Mouse (Mus musculus) kidney, postnatal 4 days (tissue): ENCODE data around the gene Gm12355.
"Not testable (repeated sequence)": the region's sequence is repeated elsewhere in the genome, so short reads cannot be mapped to it uniquely, and the experiment has no call there.

Experiments used
- DNase-seq, 2 experiments: peaks; one replicate each; pipeline ENCODE4 v3.0.0; 2021; ENCODE audit warnings: mixed read lengths in 2 of 2

The Gm12355 gene

GRCm38 (mm10) chr11:98625611-98626410 is at the start of gene Gm12355, which contains the start of gene Gsdma3:
Gene Gm12355, minus strand, starts transcription at chr11:98625661.
Gene Gsdma3, plus strand, starts transcription at chr11:98626360.
- DNase-seq = no peak

DNA sequence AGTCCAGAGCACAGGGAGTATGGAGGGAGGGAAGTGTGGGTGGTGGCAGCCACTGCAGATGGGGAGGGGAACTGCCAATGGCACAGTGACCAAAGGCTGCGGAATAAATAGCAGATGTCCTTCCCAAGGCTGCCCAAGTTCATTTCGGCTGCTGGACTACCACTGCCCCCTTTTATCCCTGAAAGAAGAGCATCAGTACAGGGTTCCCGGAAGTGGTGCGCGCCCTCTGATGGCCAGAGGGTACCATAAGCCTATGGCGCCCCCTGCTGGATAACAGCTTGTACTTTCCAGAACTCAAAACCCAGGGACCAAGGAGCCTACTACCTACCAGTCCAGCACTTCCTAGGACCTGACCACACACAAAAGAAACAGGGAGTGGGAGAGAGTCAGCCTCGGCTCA is 47.7 kb upstream of the Gm12355 start:
- DNase-seq = peak; percentile 74 to 82

DNA sequence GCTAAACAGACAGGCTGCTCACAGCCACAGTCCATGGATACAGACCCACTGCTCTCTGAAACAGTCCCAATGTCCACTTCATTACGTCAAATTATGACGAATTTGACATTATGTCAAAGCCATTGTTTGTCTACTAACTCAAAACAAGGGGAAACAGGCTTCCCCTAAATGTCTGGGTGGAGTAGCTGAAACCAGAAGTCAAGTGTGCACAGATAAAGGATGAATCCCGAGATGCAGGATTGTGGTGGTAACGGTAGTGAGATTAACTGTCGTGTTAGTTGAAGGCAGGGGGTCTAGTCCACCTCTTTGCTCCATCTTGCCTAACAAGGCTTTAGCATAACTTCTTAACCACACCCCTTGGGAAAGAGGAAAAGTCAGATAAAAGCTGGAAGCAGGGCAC is 47.0 kb upstream of the Gm12355 start:
- no peak for DNase-seq

DNA sequence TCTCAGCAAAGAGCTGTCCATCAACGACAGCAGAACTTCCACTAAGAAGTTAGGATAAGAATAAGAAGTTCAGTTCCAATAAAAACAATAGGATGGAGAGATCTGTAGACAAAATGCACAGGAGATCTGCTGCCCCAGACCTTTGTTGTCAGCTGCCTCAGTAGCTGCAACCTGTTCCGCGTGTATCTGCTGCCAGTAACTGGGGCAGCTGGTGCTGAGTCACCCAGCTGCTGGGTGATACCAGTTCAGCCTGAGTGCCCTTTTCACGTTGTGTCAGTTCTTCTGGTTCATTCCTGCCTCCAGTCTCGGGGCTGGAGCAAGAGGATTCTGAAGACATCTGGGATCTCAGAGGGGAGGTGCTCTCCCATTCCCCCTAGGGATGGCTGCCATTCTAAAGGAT is 46.4 kb upstream of the Gm12355 start:
- no peak for DNase-seq

DNA sequence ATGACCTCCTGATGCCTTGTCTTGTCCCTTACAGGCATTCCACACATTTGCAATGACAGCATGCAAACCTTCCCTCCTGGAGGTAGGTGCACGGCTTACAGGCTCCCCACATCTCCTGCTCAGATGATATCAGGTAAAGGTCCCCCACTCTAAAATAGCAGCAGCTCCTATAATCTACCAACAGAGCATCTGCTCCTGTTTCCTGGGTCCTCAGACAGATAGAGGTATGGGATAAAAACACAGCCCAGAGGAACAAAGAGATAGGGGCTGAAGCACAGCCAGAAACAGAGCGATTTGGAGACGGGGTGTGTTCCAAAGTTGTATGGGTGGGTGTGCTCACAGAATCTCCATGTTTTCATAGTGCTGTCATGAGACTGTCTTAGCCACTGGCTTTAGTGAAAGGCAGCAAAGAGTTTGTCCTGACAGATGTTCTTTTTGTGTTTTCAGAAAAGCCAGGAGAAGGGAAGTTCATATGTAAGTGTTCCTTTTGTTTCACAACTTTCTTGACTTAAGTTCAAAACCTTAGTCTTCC is 45.9 kb upstream of the Gm12355 start:
- no peak for DNase-seq

DNA sequence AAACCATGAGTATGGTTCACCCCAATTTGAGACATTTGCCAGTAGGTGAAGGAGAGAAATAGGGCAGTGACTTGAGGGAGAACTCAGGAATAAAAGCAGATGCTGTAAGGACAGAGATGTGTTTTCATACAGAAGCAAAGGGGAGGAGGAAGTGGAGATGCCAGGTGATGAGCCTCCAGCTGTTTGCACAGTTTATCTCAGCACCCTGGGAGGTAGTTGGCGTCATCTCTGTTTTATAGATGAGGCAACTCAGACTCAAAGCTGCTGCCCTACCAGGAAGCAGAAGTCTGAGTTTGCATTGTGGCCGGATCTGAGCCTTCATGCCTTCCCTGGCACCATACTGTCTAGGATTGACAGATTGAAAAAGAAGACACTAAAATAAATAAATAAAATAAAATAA is 43.5 kb upstream of the Gm12355 start:
- DNase-seq = no peak

- DNase-seq = no peak
These were observed 38.6 kb upstream of the Gm12355 start, which contains the start of gene Gsdma for GRCm38 (mm10) chr11:98664091-98664490. Gene Gsdma, plus strand, starts transcription at chr11:98664351.

DNA sequence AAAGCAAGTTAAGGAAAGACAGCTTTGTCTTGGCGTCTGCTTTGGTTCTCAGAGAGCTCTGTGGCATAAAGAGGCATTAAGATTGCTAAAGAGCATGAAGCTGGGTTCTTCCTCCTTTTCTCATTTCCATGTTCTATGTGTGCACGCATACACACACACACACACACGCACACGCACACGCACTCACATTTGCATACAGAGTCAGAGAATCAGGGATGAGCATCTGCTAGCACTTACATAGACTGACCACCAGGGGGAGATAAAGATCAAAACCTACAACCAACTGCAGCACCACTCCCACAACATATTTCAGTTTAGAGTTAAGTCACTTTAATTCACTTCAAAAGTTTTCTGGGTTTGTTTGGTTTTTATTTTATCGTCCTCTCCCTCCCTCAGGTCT is 35.1 kb upstream of the Gm12355 start:
- peak; percentile 45 to 60 for DNase-seq

- peak; percentile 71 to 76 for DNase-seq
These were observed 29.6 kb upstream of the Gm12355 start for GRCm38 (mm10) chr11:98655076-98655475.

DNA sequence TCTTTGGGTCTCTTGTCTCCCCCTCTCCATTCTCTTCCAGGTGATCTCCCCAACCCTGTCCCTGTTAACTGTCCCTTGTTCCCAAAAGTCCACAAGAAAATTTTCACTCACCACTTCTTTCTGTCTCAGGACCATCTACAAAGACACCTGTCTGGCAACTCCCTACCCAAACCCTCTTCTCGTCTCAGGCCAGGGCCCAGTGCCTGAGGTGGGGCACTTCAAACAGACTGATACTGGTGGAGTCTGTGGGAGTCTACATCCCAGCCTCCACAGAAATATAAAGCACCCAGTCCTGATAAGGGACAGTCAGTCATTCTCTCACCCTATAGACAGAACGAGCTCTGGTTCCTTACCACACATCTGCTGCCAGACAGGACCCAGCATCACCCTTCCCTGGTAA is 21.0 kb upstream of the Gm12355 start, which contains the start of gene Gsdma2:
Gene Gsdma2 (plus strand): TSS at position 301 of the 400 bp plus-strand sequence.
- no peak for DNase-seq

DNA sequence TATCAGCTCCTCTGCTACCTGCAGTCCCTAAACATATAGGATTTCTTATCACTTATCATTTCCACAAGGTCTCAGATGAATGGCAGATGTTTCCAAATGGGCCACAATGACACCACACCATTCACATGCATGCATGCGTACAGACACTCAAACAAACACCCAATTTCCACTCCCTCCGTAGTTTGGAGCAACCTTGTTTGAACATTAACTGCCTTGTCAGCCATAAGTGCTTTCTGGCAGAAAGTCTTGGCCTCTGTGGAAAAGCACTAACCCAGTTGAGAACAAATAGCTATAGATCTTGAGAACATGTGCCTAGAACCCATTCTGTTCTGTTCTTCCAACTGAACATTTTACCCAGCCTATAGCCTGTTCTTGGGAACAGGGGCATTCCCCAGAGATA is 20.5 kb upstream of the Gm12355 start:
- no peak for DNase-seq

- no peak for DNase-seq
These were observed 19.3 kb upstream of the Gm12355 start for GRCm38 (mm10) chr11:98644757-98645156.

DNA sequence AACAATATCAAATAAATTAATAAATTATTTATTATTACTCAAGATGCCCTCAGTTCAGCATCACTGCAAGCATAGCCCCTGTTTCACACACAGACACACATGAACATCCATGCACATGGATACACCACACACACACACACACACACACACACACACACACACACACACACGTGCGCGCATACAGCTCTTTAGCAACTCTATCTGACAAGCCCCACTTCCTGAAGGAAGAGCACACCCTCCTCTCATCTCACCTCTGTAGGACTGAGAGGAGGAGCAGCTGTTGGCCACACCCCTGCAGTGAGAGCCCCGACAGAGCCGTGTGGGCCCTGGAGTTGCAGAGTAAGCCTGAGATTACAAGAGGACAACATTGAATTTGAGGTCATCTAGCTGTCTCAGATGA is 14.6 kb upstream of the Gm12355 start:
- DNase-seq = no peak

GRCm38 (mm10) chr11:98637501-98637900 is 12.0 kb upstream of the Gm12355 start:
- no peak for DNase-seq

- peak; percentile 48 to 62 for DNase-seq
These were observed 10.0 kb upstream of the Gm12355 start for GRCm38 (mm10) chr11:98635312-98635970.

GRCm38 (mm10) chr11:98630646-98631045 is 5.2 kb upstream of the Gm12355 start:
- DNase-seq = no peak

DNA sequence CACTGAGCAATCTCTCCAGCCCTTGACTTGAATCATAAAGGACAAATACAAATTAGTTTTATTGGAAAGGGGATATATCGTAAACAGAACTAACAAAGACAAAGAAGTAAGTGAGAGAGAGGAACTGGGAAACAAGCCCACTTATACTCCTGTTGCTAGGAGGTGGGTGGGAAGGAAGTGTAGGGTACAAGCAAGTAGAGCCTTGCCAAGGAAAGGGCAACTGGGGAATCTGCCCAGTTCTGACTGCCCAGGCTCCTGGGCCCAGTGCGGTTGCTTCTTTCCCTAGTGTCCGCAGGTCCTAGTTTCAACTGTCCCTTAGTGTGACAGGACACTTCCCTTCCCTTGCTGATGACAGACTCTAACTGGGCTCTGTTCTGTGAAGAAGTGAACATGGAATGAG is 3.2 kb upstream of the Gm12355 start:
- no peak for DNase-seq

DNA sequence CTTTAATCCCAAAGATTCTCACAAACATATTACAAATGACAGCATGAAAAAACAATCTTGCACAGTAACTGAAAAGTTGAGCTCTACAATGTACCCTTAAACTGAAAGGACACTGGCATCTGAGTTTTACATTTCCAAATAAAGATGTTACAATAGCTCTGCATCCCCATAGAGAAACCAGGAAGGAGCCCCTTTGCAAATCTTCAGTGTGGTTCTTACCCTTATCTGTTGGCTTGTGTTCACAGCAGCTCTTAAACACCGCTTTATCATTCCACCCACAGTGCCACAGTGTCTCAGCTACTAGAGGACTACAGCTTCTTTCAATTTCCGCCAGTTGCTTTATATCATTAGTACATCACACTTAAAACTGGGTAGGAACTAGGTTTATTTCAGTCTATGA is 1.1 kb downstream of the Gm12355 start:
- DNase-seq = not testable (repeated sequence)

DNA sequence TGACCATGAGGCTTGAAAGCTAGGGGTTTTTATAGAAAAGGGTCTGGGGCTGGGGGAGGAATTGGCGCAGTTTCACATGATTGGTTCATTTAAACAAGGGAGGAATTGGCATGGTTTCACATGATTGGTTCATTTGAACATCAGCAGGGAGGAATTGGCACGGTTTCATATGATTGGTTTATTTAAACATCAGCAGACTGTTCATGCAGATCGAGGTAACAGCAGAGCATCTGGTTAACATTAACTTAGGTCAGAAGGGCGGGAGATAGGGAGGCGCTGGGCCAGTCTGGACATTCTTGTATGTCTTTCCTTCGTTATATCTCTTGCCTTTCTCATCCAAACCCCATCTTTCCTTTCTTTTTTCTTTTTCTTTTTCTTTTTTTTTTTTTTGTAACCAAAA is 1.5 kb downstream of the Gm12355 start:
- DNase-seq = not testable (repeated sequence)

DNA sequence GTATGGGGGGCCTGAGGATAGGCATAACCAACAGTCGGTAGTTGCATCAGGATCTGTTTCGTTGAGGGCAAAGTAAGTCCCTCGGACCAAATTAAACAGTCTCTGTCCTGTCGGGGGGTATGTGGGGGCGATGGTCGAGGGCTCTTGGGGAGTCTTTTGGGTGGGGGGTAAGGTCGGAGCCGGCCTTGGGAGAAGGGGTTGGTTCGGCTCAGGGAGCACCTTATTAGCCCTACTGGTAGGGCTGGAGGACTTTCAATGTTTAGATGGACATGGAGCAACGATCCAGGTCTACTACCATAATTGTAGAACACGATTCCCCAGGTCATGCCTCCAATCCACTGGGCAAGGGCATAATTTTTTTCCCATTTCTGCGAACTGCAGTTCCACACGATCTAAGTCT is 4.7 kb downstream of the Gm12355 start:
- no peak for DNase-seq

GRCm38 (mm10) chr11:98606763-98607162 is 18.7 kb downstream of the Gm12355 start:
- peak in 1 of 2 experiments; percentile 54 for DNase-seq

GRCm38 (mm10) chr11:98604911-98605310 is 20.6 kb downstream of the Gm12355 start:
- DNase-seq = not testable (repeated sequence)

DNA sequence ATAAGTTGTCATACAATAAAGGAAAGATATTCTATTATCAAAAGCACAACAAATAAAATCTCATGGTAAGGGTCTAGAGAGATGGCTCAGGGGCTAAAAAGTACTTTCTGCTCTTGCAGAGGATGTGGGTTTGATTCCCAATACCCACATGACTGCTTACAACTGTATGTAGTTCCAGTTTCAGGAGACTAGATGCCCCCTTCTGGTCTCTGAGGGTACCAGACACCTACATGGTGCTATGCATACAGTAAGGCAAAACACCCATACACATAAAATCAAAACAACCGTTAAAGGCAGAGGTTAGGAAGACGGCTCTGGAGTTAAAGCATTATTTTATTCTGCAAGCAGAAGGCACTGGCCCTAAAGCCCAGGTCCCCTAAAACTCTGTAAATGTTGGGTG is 21.5 kb downstream of the Gm12355 start:
- DNase-seq = no peak
